Mouse (Mus musculus) fibroblast of lung, adult 2 months (primary cell): ENCODE measurements around the gene Cmss1.
A peak's percentile ranks its signal among the peaks of the same experiment; 100 is the strongest.
"Not testable (repeated sequence)": the region's sequence is repeated elsewhere in the genome, so short reads cannot be mapped to it uniquely, and the experiment has no call there.

Source experiments
- DNase-seq: peaks from one replicate; pipeline ENCODE4 v3.0.0-alpha.2; 2011; ENCODE audit warnings: low read depth

The Cmss1 gene

DNA sequence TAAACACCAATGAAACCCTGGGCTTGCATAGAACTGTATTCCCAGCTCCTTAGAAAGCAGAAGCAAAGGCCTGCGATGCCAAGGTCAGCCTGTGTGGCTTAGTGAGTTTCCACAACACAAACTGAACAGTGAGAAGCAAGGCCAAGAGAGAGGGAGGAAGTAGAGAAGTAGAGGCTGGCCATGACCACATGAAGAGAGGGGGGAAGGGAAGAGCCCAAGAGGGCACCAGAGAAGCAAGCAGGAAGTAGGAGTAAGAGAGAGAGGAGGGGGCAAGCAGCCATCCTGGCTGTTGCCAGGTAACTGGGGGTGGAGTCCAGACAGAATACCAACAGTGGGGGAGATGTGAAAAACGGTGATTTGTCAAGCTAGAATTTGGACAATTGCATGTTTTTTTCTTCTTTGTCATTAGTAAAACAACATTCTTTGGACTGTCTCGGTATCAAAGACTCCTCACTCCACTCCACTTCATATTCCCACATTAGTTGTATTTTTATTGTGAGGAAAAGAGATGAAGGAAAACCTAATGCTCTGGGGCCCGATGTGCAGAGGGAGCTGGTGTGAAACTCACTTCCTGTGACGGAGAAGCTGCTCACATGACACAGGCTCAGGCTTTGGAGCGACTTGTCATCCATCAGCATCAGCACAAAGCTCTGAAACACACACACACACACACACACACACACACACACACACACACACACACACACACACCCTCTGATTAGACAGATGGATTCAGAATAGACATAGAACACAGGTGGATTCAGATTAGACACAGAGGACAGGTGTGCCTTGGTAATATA is 183.5 kb downstream of the Cmss1 start:
- no peak for DNase-seq

- DNase-seq = no peak
These were observed 184.8 kb downstream of the Cmss1 start for GRCm38 (mm10) chr16:57421680-57422417.

- DNase-seq = peak; percentile 76
These were observed 185.7 kb downstream of the Cmss1 start for GRCm38 (mm10) chr16:57420773-57421556.

DNA sequence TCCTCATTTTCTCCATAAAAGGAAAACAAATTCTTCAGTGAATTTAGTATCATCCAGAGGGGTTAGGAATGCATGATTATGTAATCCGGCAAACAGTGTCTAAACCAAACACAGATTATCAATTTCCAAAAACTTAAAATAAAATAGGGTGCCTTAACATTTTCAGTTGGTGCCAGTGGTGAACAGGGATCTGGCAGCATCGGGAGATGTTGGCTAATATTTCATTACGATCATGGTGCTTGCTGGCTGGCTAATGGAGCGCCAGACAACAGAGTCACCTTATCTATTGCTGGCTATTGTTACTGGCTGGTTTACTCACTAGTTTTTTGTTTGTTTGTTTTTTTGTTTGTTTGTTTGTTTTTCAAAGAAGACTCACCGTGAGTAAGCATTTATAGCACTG is 186.8 kb downstream of the Cmss1 start:
- no peak for DNase-seq

DNA sequence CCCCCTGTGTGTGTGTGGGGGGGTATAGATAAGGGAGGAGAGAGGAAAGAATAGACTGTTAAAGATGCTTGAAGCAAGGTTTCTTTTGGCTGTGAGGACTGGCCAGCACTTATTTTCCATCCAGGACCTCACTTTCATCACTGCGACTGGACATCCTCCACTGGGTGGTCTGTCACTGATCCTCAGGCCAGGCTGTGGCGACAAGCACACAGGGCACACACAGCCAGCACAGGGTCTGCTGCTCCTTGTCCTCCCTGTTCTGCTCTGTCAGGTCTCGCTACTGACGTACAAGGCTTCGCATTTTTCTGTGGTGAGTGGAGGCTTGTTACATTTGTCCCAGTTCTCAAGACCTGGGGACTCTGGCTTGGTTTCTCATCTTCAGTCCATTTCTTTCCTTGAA is 187.3 kb downstream of the Cmss1 start:
- no peak for DNase-seq

DNA sequence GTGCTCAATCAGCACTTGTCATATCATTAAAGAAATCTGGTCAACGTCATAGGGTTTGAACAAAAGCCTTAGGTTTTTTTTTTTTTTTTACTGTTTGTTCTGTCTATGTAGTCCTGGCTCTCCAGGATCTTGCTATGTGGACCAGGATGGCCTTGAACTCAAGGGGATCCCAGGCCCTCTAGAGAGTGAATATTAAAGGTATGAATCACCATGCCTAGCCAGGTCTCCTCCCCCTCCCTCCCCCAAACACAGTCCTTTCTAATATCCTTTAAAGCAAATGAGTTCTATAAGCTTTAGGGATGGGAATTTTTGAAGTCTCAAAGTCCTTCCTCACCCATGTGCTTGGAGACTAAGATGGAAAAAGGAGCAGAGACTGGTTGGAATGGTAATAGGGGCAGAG is 188.7 kb downstream of the Cmss1 start:
- no peak for DNase-seq

GRCm38 (mm10) chr16:57417017-57417416 is 189.6 kb downstream of the Cmss1 start:
- no peak for DNase-seq

GRCm38 (mm10) chr16:57416049-57416448 is 190.6 kb downstream of the Cmss1 start:
- DNase-seq = peak; percentile 64

DNA sequence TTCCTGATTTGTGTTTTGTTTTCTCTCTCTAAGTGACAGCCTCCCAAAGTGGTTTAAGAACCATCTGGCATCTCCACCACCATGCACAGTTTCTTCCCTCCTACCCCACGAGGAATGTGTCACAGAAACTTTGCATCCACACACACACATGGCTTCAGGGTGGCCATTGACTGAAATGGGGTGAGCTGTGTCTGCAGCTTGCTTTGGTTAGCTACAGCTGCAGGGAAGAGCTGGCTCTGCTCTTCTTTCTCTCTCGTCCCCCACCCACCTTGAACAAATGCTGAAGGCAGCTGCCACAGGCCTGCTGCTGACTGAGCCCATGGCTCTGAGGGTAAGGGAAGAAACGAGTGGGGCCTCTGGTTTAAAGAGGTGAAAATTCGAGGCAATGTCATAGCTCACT is 193.9 kb downstream of the Cmss1 start:
- DNase-seq = no peak

DNA sequence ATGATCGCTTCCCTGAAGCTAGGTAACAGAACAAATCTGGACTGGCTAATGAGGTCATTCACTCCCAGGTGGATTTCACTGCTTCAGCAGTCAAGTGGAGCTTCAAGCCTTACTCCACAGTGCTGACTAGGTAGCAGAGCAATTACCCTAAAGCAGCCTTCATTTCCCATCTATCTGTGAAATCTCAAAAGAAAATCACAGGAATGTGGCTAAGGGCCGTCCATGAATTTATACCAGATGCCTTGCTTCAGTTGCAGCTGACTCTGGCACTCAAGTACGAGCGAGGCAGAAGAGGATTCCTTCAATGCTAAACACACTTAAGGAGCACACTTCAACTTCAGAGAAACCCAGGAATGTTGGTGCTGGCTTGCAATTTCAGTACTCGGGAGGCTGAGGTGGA is 202.8 kb downstream of the Cmss1 start:
- no peak for DNase-seq

DNA sequence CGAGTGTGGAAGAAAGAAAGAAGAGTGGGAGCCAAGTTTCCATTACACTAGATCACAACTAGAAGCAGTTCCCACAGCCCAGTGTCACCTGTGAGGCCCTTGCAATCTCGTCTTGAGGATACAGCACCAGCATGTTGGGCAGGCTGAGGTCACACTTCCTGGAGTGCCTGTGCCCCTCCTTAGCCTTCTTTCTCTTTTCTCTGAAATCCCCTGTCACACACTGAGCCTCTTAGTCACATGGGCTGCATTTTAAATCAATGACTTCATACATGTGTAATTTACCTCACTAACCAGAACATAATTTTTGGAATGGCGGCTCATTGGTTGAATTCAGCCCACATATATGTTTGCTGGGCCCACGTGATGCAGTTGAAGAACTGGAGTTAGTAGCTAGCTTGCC is 203.8 kb downstream of the Cmss1 start:
- DNase-seq = no peak

DNA sequence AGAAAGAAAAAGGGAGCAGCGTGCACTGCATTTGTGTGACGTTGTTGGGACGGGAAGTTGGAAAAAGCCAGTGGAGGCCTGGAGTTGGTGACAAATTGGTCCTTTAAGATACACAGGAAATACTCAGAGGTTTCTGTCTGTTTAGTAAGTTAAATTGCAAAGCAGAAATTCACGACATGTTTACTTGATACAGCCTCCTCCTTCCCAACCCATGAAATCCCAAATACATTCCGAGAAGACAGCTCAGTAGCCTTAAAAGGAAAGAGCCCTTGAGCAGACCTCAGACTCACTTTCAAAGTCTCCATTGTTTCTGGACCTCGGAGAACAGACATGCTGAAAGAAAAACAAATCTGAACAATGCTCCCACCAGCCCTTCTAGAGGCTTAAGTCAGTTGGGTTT is 205.0 kb downstream of the Cmss1 start:
- no peak for DNase-seq

DNA sequence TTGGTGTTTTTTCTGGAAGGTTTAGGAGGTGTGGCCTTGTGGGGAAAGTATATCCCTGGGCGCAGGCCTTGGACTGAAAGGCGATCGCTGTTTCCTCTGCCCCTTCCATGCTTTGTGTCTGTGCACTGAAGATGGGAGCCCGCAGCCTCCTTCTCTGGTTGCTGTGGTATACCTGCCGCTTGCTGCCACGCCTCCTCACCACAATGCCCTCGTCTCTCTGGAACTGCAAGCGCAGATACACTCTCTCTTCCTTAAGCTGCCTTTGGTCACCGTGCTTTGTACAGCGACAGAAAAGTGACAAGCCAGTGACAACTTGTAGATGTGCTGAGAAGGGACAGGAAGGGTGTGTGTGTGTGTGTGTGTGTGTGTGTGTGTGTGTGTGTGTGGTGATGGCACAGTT is 207.1 kb downstream of the Cmss1 start:
- DNase-seq = no peak

GRCm38 (mm10) chr16:57398387-57399214 is 208.1 kb downstream of the Cmss1 start:
- no peak for DNase-seq

- DNase-seq = no peak
These were observed 208.8 kb downstream of the Cmss1 start for GRCm38 (mm10) chr16:57397845-57398244.

DNA sequence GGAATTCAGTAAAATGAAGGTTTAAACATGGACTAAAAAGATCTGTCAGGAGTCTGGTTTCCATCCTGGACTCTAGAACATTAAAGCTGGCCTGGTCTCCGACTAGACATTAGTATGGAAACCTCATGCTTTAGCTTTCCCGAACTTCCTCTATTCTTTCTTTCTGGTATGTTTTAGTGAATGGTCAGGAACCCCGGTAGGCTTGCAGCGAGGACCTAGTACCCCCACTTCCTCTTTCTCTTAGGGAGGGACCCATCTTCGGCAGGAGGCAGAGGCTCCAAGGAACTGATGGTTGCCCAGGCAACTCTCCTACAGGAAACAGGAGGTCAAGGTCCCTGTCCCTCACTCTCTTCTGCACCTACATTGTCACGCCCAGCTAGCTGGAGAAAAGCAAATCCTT is 210.4 kb downstream of the Cmss1 start:
- no peak for DNase-seq

GRCm38 (mm10) chr16:57393161-57393560 is 213.5 kb downstream of the Cmss1 start:
- DNase-seq = no peak

DNA sequence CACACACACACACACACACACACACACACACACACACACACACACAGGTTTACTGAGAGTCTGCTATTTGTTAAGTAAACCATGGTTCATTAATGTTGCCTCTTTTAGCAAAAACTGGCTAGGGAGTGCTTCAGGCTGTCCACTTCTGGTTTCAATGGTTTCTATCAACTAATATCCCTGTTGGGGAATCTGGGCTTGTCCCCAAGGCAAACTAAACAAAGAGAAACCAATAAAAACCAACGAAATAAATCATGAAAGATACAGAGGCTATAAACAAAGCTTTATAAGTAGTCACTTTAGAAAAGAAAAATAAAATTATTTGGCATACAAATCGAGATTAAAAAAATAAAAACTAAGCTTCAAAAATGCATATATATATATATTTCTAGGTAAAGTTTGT is 214.2 kb downstream of the Cmss1 start:
- no peak for DNase-seq

DNA sequence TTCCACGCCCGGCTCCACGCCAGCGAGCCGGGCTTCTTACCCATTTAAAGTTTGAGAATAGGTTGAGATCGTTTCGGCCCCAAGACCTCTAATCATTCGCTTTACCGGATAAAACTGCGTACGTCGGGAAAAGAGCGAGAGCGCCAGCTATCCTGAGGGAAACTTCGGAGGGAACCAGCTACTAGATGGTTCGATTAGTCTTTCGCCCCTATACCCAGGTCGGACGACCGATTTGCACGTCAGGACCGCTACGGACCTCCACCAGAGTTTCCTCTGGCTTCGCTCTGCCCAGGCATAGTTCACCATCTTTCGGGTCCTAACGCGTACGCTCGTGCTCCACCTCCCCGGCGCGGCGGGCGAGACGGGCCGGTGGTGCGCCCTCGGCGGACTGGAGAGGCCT is 215.5 kb downstream of the Cmss1 start:
- not testable (repeated sequence) for DNase-seq

DNA sequence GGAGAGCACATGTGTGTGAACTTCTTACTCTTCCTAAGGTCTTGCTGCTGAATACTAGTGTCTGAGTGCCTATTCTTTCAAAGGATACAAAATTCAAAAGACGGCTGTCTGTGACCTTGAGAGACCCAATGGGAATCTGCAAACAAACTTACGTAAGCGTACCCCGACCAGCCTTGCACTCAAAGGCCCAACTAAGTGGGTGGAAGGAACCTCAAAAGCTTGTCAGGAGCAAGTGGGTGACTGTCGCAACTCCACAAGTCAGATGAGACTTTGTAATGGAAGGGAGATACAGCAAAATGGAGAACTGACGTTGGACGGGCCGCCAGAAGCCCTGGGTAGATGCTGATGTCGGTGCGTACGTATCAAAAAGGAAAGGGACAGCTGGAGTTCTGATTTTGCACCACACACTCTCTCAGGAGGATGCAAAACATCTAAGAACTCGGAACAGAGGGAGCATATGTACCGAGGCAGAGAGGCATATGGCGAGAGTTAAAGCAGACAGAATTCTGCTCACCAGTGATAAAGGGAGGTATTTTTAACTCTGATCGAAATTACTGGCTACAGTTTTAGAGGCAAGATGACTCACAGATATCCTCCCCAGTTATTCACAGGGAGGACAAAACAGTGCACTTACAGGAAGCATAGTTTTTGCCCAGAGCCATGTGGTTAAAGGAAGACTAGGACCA is 217.0 kb downstream of the Cmss1 start:
- no peak for DNase-seq

GRCm38 (mm10) chr16:57384274-57384673 is 222.4 kb downstream of the Cmss1 start:
- DNase-seq = no peak
